Mouse (Mus musculus) adrenal gland, postnatal 4 days (tissue): ENCODE measurements at regions not wholly inside any gene's neighbourhood (a gene's known extent, or its start where the extent isn't known, plus 50 kb on each side); places are given as distances from the start of the nearest gene placed in this dataset. TPM values are rescaled to one million over a fixed set of nuclear protein-coding genes. Genes with fewer than 3 reads are reported as not detected.
A peak's percentile ranks its signal among the peaks of the same experiment; 100 is the strongest.

Source experiments
- DNase-seq, 2 experiments: peaks; one replicate each; pipeline ENCODE4 v3.0.0; 2021 to 2022; ENCODE audit warnings: low spot score in 2 of 2, mixed read lengths in 2 of 2
- microRNA-seq: library from miRNA; unstranded; fragments of <30 nt; microRNA quantifications from one replicate; pipeline ENCODE4 v1.2.0, GENCODE M21; 2021

- DNase-seq, result no peak
Observed at GRCm38 (mm10) chr4:23994261-23994965, 501.8 kb upstream of the Mms22l start.

GRCm38 (mm10) chr4:24006257-24006955 is 489.8 kb upstream of the Mms22l start:
- no peak for DNase-seq

DNA sequence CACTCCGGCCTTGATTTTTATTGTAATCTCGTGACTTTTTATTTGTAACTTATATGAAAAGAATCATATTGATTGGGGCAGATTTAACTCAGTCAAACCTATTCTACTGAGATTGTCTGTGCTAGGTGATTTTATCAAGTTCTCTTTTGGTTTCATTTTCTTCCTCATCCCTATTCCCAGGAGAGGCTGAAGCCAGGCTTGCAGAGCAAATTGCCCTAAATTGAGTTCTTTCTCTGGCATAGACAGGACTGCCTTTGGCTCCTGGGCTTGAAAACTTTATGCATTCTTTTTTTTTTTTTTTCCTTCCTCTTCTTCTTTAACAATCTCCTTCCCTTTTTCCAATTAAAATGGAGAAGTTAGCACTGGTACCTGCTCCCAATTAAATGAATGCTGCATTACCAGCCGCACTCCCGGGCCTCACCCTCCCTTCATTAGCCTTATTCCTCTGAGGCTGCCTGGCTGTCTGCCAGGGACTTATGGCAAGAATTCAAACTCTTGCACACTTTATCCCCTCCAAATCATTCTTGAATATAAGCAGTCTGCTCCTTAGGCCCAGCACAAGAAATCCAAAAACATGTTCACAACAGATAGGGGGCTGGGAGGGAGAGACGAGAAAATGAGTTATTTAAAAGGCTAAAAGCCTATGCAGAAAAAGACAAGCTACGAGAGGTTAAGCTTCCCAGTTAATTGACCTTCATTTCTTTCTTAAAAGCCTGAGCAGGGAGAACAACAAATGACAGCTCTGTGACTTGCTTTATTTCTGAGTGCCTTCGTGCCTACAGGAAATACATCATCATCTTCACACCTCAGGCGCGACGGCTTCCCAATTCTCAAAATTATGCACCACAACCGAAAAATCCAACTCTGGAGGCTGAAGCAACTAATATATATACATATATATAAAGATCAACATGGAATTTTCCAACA is 476.8 kb upstream of the Mms22l start:
- DNase-seq, result peak; percentile 3 to 4

Small RNAs in the stretch of these regions (microRNA-seq; reads per million reads assigned to microRNA genes)
- not detected for gene Gm25978
